Mouse (Mus musculus) yolk sac, embryonic 10.5 days (tissue): Measurements from ENCODE around the gene Bud13.
A peak's percentile ranks its signal among the peaks of the same experiment; 100 is the strongest.

Experiments
- DNase-seq: peaks from one replicate; pipeline ENCODE4 v3.0.0-alpha.2; 2017; ENCODE audit warnings: low spot score

Gene Bud13

GRCm38 (mm10) chr9:46337852-46338291 is 55.1 kb downstream of the Bud13 start:
- DNase-seq, result peak; percentile 21

GRCm38 (mm10) chr9:46338384-46338783 is 55.6 kb downstream of the Bud13 start:
- no peak for DNase-seq

- DNase-seq, result no peak
Measured at GRCm38 (mm10) chr9:46339051-46339652, 56.3 kb downstream of the Bud13 start.

GRCm38 (mm10) chr9:46345887-46346665 is 63.3 kb downstream of the Bud13 start:
- DNase-seq, result no peak
